Mouse (Mus musculus): ENCODE data around the gene E330034G19Rik. TPM values are rescaled to one million over a fixed set of nuclear protein-coding genes. Genes with fewer than 3 reads are reported as not detected.
"Not testable (repeated sequence)": the region's sequence is repeated elsewhere in the genome, so short reads cannot be mapped to it uniquely, and the experiment has no call there.

The E330034G19Rik gene
- polyA plus RNA-seq, 1 experiment from 2014 or later = not detected

- no peak overlapping the region for H3K4me3 ChIP-seq (replicated peaks; ENCODE audit: low read depth, low read length)
- no peaks in the 10 kb centered on the region for H3K36me3 ChIP-seq (ENCODE audit: insufficient read depth, low read length)
- H3K9ac ChIP-seq (ENCODE audit: low read depth, low read length) = no peak overlapping the region
- H3K4me1 ChIP-seq (replicated peaks; ENCODE audit: insufficient read depth, low read length) = no peaks in the 10 kb centered on the region
- H3K9me3 ChIP-seq (replicated peaks; ENCODE audit: low read length) = no peaks in the 10 kb centered on the region
- no peak overlapping the region for H3K27ac ChIP-seq
- WGBS = 79% methylated on average over 6 of the region's 6 CpGs
- TF ChIP-seq CTCF (IDR thresholded peaks at IDR 0.05; ENCODE audit: low read depth) = no peak
- no peaks in the 10 kb centered on the region for H3K27me3 ChIP-seq (ENCODE audit: insufficient read depth, low read length)
- DNase-seq (ENCODE audit: low spot score) (no peak), ATAC-seq (replicated peaks; ENCODE audit: low FRiP score, low read depth) (no peak)
- no peak overlapping the region for H3K4me2 ChIP-seq (ENCODE audit: low read length)
These were observed 13.7 kb downstream of the E330034G19Rik start for GRCm38 (mm10) chr14:24306667-24307066.

GRCm38 (mm10) chr14:24307146-24307545 is 14.1 kb downstream of the E330034G19Rik start:
- Histone ChIP-seq H3K36me3 (ENCODE audit: insufficient read depth, low read length) (no peaks in the 10 kb centered on the region), H3K4me3 (replicated peaks; ENCODE audit: low read depth, low read length) (no peak overlapping the region), H3K4me1 (replicated peaks; ENCODE audit: insufficient read depth, low read length) (no peaks in the 10 kb centered on the region), H3K4me2 (ENCODE audit: low read length) (no peak overlapping the region), H3K27me3 (ENCODE audit: insufficient read depth, low read length) (no peaks in the 10 kb centered on the region), H3K9me3 (replicated peaks; ENCODE audit: low read length) (no peaks in the 10 kb centered on the region), H3K9ac (ENCODE audit: low read depth, low read length) (no peak overlapping the region), H3K27ac (no peak overlapping the region)
- DNase-seq (ENCODE audit: low spot score) (no peak), ATAC-seq (replicated peaks; ENCODE audit: low FRiP score, low read depth) (no peak)
- no peak for TF ChIP-seq CTCF (IDR thresholded peaks at IDR 0.05; ENCODE audit: low read depth)
- WGBS = 66% methylated on average over 1 of the region's 1 CpGs

- no peak overlapping the region for H3K9ac ChIP-seq (ENCODE audit: low read depth, low read length)
- no peaks in the 10 kb centered on the region for H3K36me3 ChIP-seq (ENCODE audit: insufficient read depth, low read length)
- 37% methylated on average over 3 of the region's 3 CpGs for WGBS
- DNase-seq (ENCODE audit: low spot score) = peak; percentile 78
- no peak overlapping the region for H3K4me3 ChIP-seq (replicated peaks; ENCODE audit: low read depth, low read length)
- peak; percentile 92 for TF ChIP-seq CTCF (IDR thresholded peaks at IDR 0.05; ENCODE audit: low read depth)
- no peaks in the 10 kb centered on the region for H3K27me3 ChIP-seq (ENCODE audit: insufficient read depth, low read length)
- no peak overlapping the region for H3K27ac ChIP-seq
- H3K9me3 ChIP-seq (replicated peaks; ENCODE audit: low read length) = no peaks in the 10 kb centered on the region
- no peaks in the 10 kb centered on the region for H3K4me1 ChIP-seq (replicated peaks; ENCODE audit: insufficient read depth, low read length)
- H3K4me2 ChIP-seq (ENCODE audit: low read length) = no peak overlapping the region
- no peak for ATAC-seq (replicated peaks; ENCODE audit: low FRiP score, low read depth)
These were observed 18.1 kb downstream of the E330034G19Rik start for GRCm38 (mm10) chr14:24311110-24311509.

GRCm38 (mm10) chr14:24347007-24347406 is 54.0 kb downstream of the E330034G19Rik start:
- not testable (repeated sequence) for H3K27me3 ChIP-seq (ENCODE audit: insufficient read depth, low read length); H3K4me1 ChIP-seq (replicated peaks; ENCODE audit: insufficient read depth, low read length); H3K9ac ChIP-seq (ENCODE audit: low read depth, low read length); H3K27ac ChIP-seq; H3K36me3 ChIP-seq (ENCODE audit: insufficient read depth, low read length); H3K4me3 ChIP-seq (replicated peaks; ENCODE audit: low read depth, low read length); H3K9me3 ChIP-seq (replicated peaks; ENCODE audit: low read length); ATAC-seq (replicated peaks; ENCODE audit: low FRiP score, low read depth); DNase-seq (ENCODE audit: low spot score); H3K4me2 ChIP-seq (ENCODE audit: low read length)
- WGBS = 89% methylated on average over 3 of the region's 3 CpGs

- no peak overlapping the region for H3K4me2 ChIP-seq (ENCODE audit: low read length)
- H3K36me3 ChIP-seq (ENCODE audit: insufficient read depth, low read length) = no peaks in the 10 kb centered on the region
- H3K27ac ChIP-seq = no peak overlapping the region
- ATAC-seq (replicated peaks; ENCODE audit: low FRiP score, low read depth) (no peak), DNase-seq (ENCODE audit: low spot score) (peak; percentile 67)
- 60% methylated on average over 22 of the region's 22 CpGs for WGBS
- H3K9me3 ChIP-seq (replicated peaks; ENCODE audit: low read length) = no peaks in the 10 kb centered on the region
- no peaks in the 10 kb centered on the region for H3K27me3 ChIP-seq (ENCODE audit: insufficient read depth, low read length)
- H3K4me3 ChIP-seq (replicated peaks; ENCODE audit: low read depth, low read length) = no peak overlapping the region
- no peak overlapping the region for H3K9ac ChIP-seq (ENCODE audit: low read depth, low read length)
- no peaks in the 10 kb centered on the region for H3K4me1 ChIP-seq (replicated peaks; ENCODE audit: insufficient read depth, low read length)
- peak; percentile 75 for TF ChIP-seq CTCF (IDR thresholded peaks at IDR 0.05; ENCODE audit: low read depth)
These were observed 65.4 kb downstream of the E330034G19Rik start for GRCm38 (mm10) chr14:24358295-24358951.

Other genes with a start within 250 kb of the E330034G19Rik start
- gene Dlg5, start 47.3 kb upstream of the E330034G19Rik start, polyA plus RNA-seq (2015; fragmentation: Nextera tagmentation; extraction: Ambion mirVana) = 10.2 and 10.3 TPM in 2 replicates
- 11.0 and 11.5 TPM in 2 replicates for gene Polr3a, start 193.8 kb downstream of the E330034G19Rik start, polyA plus RNA-seq (2015; fragmentation: Nextera tagmentation; extraction: Ambion mirVana)
- gene Rps24, start 193.9 kb downstream of the E330034G19Rik start, polyA plus RNA-seq (2015; fragmentation: Nextera tagmentation; extraction: Ambion mirVana) = 1,278 and 1,460 TPM in 2 replicates

Measured in kidney, postnatal 0 days (tissue).